8 mouse cellular contexts compared by ENCODE assay signal in genomic region chr17:25698446-25698845, GRCm38 (mm10). TPM values are rescaled to one million over a fixed set of nuclear protein-coding genes. Genes with fewer than 3 reads are reported as not detected.
A peak's percentile ranks its signal among the peaks of the same experiment; 100 is the strongest.
DNase-seq lines count a peak whose midpoint lies in the region; ATAC-seq and TF ChIP-seq lines count a peak whose summit lies in the region.

No protein-coding gene starts in this region.

- H3K4me3 ChIP-seq in hindbrain, embryonic 10.5 days: no peak overlapping the region
- H3K4me3 ChIP-seq in hindbrain, embryonic 13.5 days: no peak overlapping the region
- no peak overlapping the region for H3K4me3 ChIP-seq in forebrain, embryonic 12.5 days (replicated peaks)
- H3K4me3 ChIP-seq in hindbrain, postnatal 0 days (ENCODE audit: low read length): no peak overlapping the region
- no peak overlapping the region for H3K4me3 ChIP-seq in midbrain, embryonic 15.5 days

- H3K27me3 ChIP-seq in hindbrain, embryonic 10.5 days (ENCODE audit: insufficient read depth, poor library complexity, severe bottlenecking): 0 out of 2 replicates have a peak, but pooled peaks cover 10% of the 10 kb centered on the region
- H3K27me3 ChIP-seq in hindbrain, embryonic 13.5 days: peaks cover 8% of the 10 kb centered on the region
- H3K27me3 ChIP-seq in forebrain, embryonic 12.5 days: peaks cover 3% of the 10 kb centered on the region
- no peaks in the 10 kb centered on the region for H3K27me3 ChIP-seq in hindbrain, postnatal 0 days (ENCODE audit: insufficient read depth, low read length)
- 0 out of 2 replicates have a peak, but pooled peaks cover 6% of the 10 kb centered on the region for H3K27me3 ChIP-seq in midbrain, embryonic 15.5 days (replicated peaks)
- no peaks in the 10 kb centered on the region for H3K27me3 ChIP-seq in splenic B cell, adult 2 months (ENCODE audit: control insufficient read depth, insufficient read depth, low read length, poor library complexity, severe bottlenecking)

- no peak; the same call in 1 of the 2 replicates for ATAC-seq in hindbrain, embryonic 13.5 days (ENCODE audit: low FRiP score)
- ATAC-seq in forebrain, embryonic 12.5 days (ENCODE audit: low FRiP score): 0 out of 2 replicates have a peak, but pooled peaks have one; percentile 53
- ATAC-seq in hindbrain, postnatal 0 days: peak; percentile 76; the same call in 1 of the 2 replicates
- 0 out of 2 replicates have a peak, but pooled peaks have one; percentile 48 for ATAC-seq in midbrain, embryonic 15.5 days (replicated peaks)

- no peak overlapping the region for H3K4me2 ChIP-seq in hindbrain, embryonic 13.5 days
- H3K4me2 ChIP-seq in forebrain, embryonic 12.5 days: no peak overlapping the region
- no peak overlapping the region for H3K4me2 ChIP-seq in hindbrain, postnatal 0 days (ENCODE audit: low read depth, low read length)
- no peak overlapping the region for H3K4me2 ChIP-seq in midbrain, embryonic 15.5 days

- WGBS in hindbrain, embryonic 10.5 days: 16% methylated on average over 7 of the region's 7 CpGs
- WGBS in hindbrain, embryonic 13.5 days: 16% methylated on average over 7 of the region's 7 CpGs
- 11% methylated on average over 7 of the region's 7 CpGs for WGBS in forebrain, embryonic 12.5 days
- 12% methylated on average over 7 of the region's 7 CpGs for WGBS in hindbrain, postnatal 0 days
- 11% methylated on average over 7 of the region's 7 CpGs for WGBS in midbrain, embryonic 15.5 days

- H3K27ac ChIP-seq in hindbrain, embryonic 10.5 days: no peak overlapping the region
- H3K27ac ChIP-seq in hindbrain, embryonic 13.5 days: no peak overlapping the region
- no peak overlapping the region for H3K27ac ChIP-seq in forebrain, embryonic 12.5 days
- H3K27ac ChIP-seq in hindbrain, postnatal 0 days: no peak overlapping the region
- H3K27ac ChIP-seq in midbrain, embryonic 15.5 days: no peak overlapping the region

- TF ChIP-seq CTCF in hindbrain, postnatal 0 days (IDR thresholded peaks at IDR 0.05; ENCODE audit: low read depth): peak; percentile 91

- H3K4me1 ChIP-seq in hindbrain, embryonic 10.5 days (replicated peaks): peaks cover 8% of the 10 kb centered on the region
- no peaks in the 10 kb centered on the region for H3K4me1 ChIP-seq in hindbrain, embryonic 13.5 days (replicated peaks)
- H3K4me1 ChIP-seq in forebrain, embryonic 12.5 days: no peaks in the 10 kb centered on the region
- H3K4me1 ChIP-seq in hindbrain, postnatal 0 days (ENCODE audit: insufficient read depth, low read length): no peaks in the 10 kb centered on the region
- H3K4me1 ChIP-seq in midbrain, embryonic 15.5 days: no peaks in the 10 kb centered on the region

- no peaks in the 10 kb centered on the region for H3K36me3 ChIP-seq in hindbrain, embryonic 10.5 days
- H3K36me3 ChIP-seq in hindbrain, embryonic 13.5 days: no peaks in the 10 kb centered on the region
- no peaks in the 10 kb centered on the region for H3K36me3 ChIP-seq in forebrain, embryonic 12.5 days (replicated peaks)
- H3K36me3 ChIP-seq in hindbrain, postnatal 0 days (ENCODE audit: insufficient read depth, low read length): no peaks in the 10 kb centered on the region
- H3K36me3 ChIP-seq in midbrain, embryonic 15.5 days (replicated peaks): no peaks in the 10 kb centered on the region
- no peaks in the 10 kb centered on the region for H3K36me3 ChIP-seq in splenic B cell, adult 2 months (ENCODE audit: control insufficient read depth, insufficient read depth, low read length, poor library complexity, severe bottlenecking)

- DNase-seq in hindbrain, embryonic 10.5 days (ENCODE audit: low spot score): peak; percentile 79
- DNase-seq in c-Kit-positive CD71-negative TER-119-negative erythroid progenitor cells, embryonic 14.5 days (ENCODE audit: low read depth): peak; percentile 78
- DNase-seq in hindbrain, postnatal 0 days (ENCODE audit: low spot score): peak; percentile 93
- peak; percentile 85 to 88 for DNase-seq in left cerebral cortex, adult 18-20 months (ENCODE audit: low spot score in 2 of 2)
- peak; percentile 85 for DNase-seq in splenic B cell, adult 2 months (ENCODE audit: low read depth, low spot score)

- H3K9ac ChIP-seq in hindbrain, embryonic 13.5 days: no peak overlapping the region
- H3K9ac ChIP-seq in forebrain, embryonic 12.5 days: no peak overlapping the region
- H3K9ac ChIP-seq in hindbrain, postnatal 0 days (replicated peaks; ENCODE audit: low read length): no peak overlapping the region
- no peak overlapping the region for H3K9ac ChIP-seq in midbrain, embryonic 15.5 days

- no peaks in the 10 kb centered on the region for H3K9me3 ChIP-seq in hindbrain, embryonic 10.5 days
- H3K9me3 ChIP-seq in hindbrain, embryonic 13.5 days: no peaks in the 10 kb centered on the region
- no peaks in the 10 kb centered on the region for H3K9me3 ChIP-seq in forebrain, embryonic 12.5 days
- no peaks in the 10 kb centered on the region for H3K9me3 ChIP-seq in hindbrain, postnatal 0 days (ENCODE audit: low read length)
- H3K9me3 ChIP-seq in midbrain, embryonic 15.5 days: no peaks in the 10 kb centered on the region

RNA-seq across cellular contexts. Expression of gene Gng13, which starts 18.5 kb away (rescaled TPM):
- polyA plus RNA-seq in hindbrain, embryonic 10.5 days (2016; fragmentation: Nextera tagmentation; extraction: Ambion mirVana): 2.4 and 4.4 TPM in 2 replicates
- polyA plus RNA-seq in hindbrain, embryonic 13.5 days (2015; fragmentation: Nextera tagmentation; extraction: Ambion mirVana): 1.6 TPM in 2 replicates
- polyA plus RNA-seq in forebrain, embryonic 12.5 days (2016; fragmentation: Nextera tagmentation; extraction: Ambion mirVana): 1.7 and 1.9 TPM in 2 replicates
- 10.9 TPM in 1 of 2 replicates, not detected in the other for total RNA-seq in hindbrain, postnatal 0 days (2014; rRNA removed)
- 22.0 and 23.7 TPM in 2 replicates for polyA plus RNA-seq in hindbrain, postnatal 0 days (2015; fragmentation: Nextera tagmentation; extraction: Ambion mirVana)
- 100 to 1,000 TPM; 151 to 157 TPM for total RNA-seq in left cerebral cortex, adult 18-20 months (2021)
- polyA plus RNA-seq in midbrain, embryonic 15.5 days (2015; fragmentation: Nextera tagmentation; extraction: Ambion mirVana): 3.5 and 4.0 TPM in 2 replicates

RNA-seq across cellular contexts. Expression of gene Chtf18, which starts 28.8 kb away (rescaled TPM):
- 47.2 and 60.4 TPM in 2 replicates for polyA plus RNA-seq in hindbrain, embryonic 10.5 days (2016; fragmentation: Nextera tagmentation; extraction: Ambion mirVana)
- 7.9 and 8.5 TPM in 2 replicates for polyA plus RNA-seq in hindbrain, embryonic 13.5 days (2015; fragmentation: Nextera tagmentation; extraction: Ambion mirVana)
- 39.6 and 41.8 TPM in 2 replicates for polyA plus RNA-seq in forebrain, embryonic 12.5 days (2016; fragmentation: Nextera tagmentation; extraction: Ambion mirVana)
- total RNA-seq in hindbrain, postnatal 0 days (2014; rRNA removed): 4.9 and 7.8 TPM in 2 replicates
- 4.9 and 5.4 TPM in 2 replicates for polyA plus RNA-seq in hindbrain, postnatal 0 days (2015; fragmentation: Nextera tagmentation; extraction: Ambion mirVana)
- 1 to 10 TPM; 1.2 to 1.5 TPM for total RNA-seq in left cerebral cortex, adult 18-20 months (2021)
- polyA plus RNA-seq in midbrain, embryonic 15.5 days (2015; fragmentation: Nextera tagmentation; extraction: Ambion mirVana): 5.7 and 6.3 TPM in 2 replicates

RNA-seq across cellular contexts. Expression of gene Rpusd1, which starts 29.0 kb away (rescaled TPM):
- 22.2 and 24.8 TPM in 2 replicates for polyA plus RNA-seq in hindbrain, embryonic 10.5 days (2016; fragmentation: Nextera tagmentation; extraction: Ambion mirVana)
- polyA plus RNA-seq in hindbrain, embryonic 13.5 days (2015; fragmentation: Nextera tagmentation; extraction: Ambion mirVana): 23.4 and 24.2 TPM in 2 replicates
- 18.0 and 19.6 TPM in 2 replicates for polyA plus RNA-seq in forebrain, embryonic 12.5 days (2016; fragmentation: Nextera tagmentation; extraction: Ambion mirVana)
- 10.1 and 18.7 TPM in 2 replicates for total RNA-seq in hindbrain, postnatal 0 days (2014; rRNA removed)
- polyA plus RNA-seq in hindbrain, postnatal 0 days (2015; fragmentation: Nextera tagmentation; extraction: Ambion mirVana): 27.5 and 27.9 TPM in 2 replicates
- total RNA-seq in left cerebral cortex, adult 18-20 months (2021): 10 to 100 TPM; 60.9 to 64.4 TPM
- 27.7 and 30.5 TPM in 2 replicates for polyA plus RNA-seq in midbrain, embryonic 15.5 days (2015; fragmentation: Nextera tagmentation; extraction: Ambion mirVana)

RNA-seq across cellular contexts. Expression of gene Mslnl, which starts 37.4 kb away (rescaled TPM):
- polyA plus RNA-seq in hindbrain, embryonic 10.5 days (2016; fragmentation: Nextera tagmentation; extraction: Ambion mirVana): not detected in 2 replicates
- not detected in 2 replicates for polyA plus RNA-seq in hindbrain, embryonic 13.5 days (2015; fragmentation: Nextera tagmentation; extraction: Ambion mirVana)
- polyA plus RNA-seq in forebrain, embryonic 12.5 days (2016; fragmentation: Nextera tagmentation; extraction: Ambion mirVana): 0.18 TPM in 1 of 2 replicates, not detected in the other
- 0.05 TPM in 1 of 2 replicates, not detected in the other for total RNA-seq in hindbrain, postnatal 0 days (2014; rRNA removed)
- polyA plus RNA-seq in hindbrain, postnatal 0 days (2015; fragmentation: Nextera tagmentation; extraction: Ambion mirVana): not detected in 2 replicates
- under 1 TPM; 0.44 to 0.75 TPM for total RNA-seq in left cerebral cortex, adult 18-20 months (2021)
- not detected in 2 replicates for polyA plus RNA-seq in midbrain, embryonic 15.5 days (2015; fragmentation: Nextera tagmentation; extraction: Ambion mirVana)

RNA-seq across cellular contexts. Expression of gene Msln, which starts 55.7 kb away (rescaled TPM):
- polyA plus RNA-seq in hindbrain, embryonic 10.5 days (2016; fragmentation: Nextera tagmentation; extraction: Ambion mirVana): 0.33 TPM in 1 of 2 replicates, not detected in the other
- polyA plus RNA-seq in hindbrain, embryonic 13.5 days (2015; fragmentation: Nextera tagmentation; extraction: Ambion mirVana): 0.34 TPM in 1 of 2 replicates, not detected in the other
- polyA plus RNA-seq in forebrain, embryonic 12.5 days (2016; fragmentation: Nextera tagmentation; extraction: Ambion mirVana): 0.28 and 0.50 TPM in 2 replicates
- total RNA-seq in hindbrain, postnatal 0 days (2014; rRNA removed): 0.50 and 1.1 TPM in 2 replicates
- polyA plus RNA-seq in hindbrain, postnatal 0 days (2015; fragmentation: Nextera tagmentation; extraction: Ambion mirVana): 2.0 and 2.3 TPM in 2 replicates
- total RNA-seq in left cerebral cortex, adult 18-20 months (2021): 1 to 10 TPM; 2.3 to 2.5 TPM
- 0.32 and 0.43 TPM in 2 replicates for polyA plus RNA-seq in midbrain, embryonic 15.5 days (2015; fragmentation: Nextera tagmentation; extraction: Ambion mirVana)
